Mouse (Mus musculus) liver, embryonic 12.5 days (tissue): ENCODE measurements at regions not wholly inside any gene's neighbourhood (a gene's known extent, or its start where the extent isn't known, plus 50 kb on each side); places are given as distances from the start of the nearest gene placed in this dataset.

Source experiments
- ATAC-seq: fragments of 200-750 bp; cut with Nextera tagmentation; 2 replicates; pipeline ENCODE4 v1.8.0; 2017; ENCODE audit warnings: moderate number of reproducible peaks, mild to moderate bottlenecking, moderate library complexity
- H3K27ac ChIP-seq: fragments of 300-500 bp; sonication (generic); 2 replicates; pipeline ENCODE4 v1.5.1; 2016; ENCODE audit warnings: mild to moderate bottlenecking
- H3K27me3 ChIP-seq: fragments of 300-500 bp; sonication (generic); replicated peaks from 2 replicates; pipeline ENCODE4 v1.6.1; 2016; ENCODE audit warnings: mild to moderate bottlenecking, moderate library complexity
- H3K36me3 ChIP-seq: fragments of 300-500 bp; sonication (generic); 2 replicates; pipeline ENCODE4 v1.6.1; 2016; ENCODE audit warnings: mild to moderate bottlenecking, moderate library complexity
- H3K4me1 ChIP-seq: fragments of 300-500 bp; sonication (generic); 2 replicates; pipeline ENCODE4 v1.6.1; 2016
- H3K4me2 ChIP-seq: fragments of 300-500 bp; sonication (generic); 2 replicates; pipeline ENCODE4 v1.6.1; 2016; ENCODE audit warnings: mild to moderate bottlenecking, moderate library complexity
- H3K4me3 ChIP-seq: fragments of 300-500 bp; sonication (generic); 2 replicates; pipeline ENCODE4 v1.5.1; 2016; ENCODE audit warnings: mild to moderate bottlenecking, moderate library complexity
- H3K9ac ChIP-seq: fragments of 300-500 bp; sonication (generic); 2 replicates; pipeline ENCODE4 v1.6.1; 2016; ENCODE audit warnings: mild to moderate bottlenecking, moderate library complexity
- H3K9me3 ChIP-seq: fragments of 300-500 bp; sonication (generic); replicated peaks from 2 replicates; pipeline ENCODE4 v1.6.1; 2016; ENCODE audit warnings: mild to moderate bottlenecking, moderate library complexity
- WGBS: fragments of 180-500 bp; shearing (Covaris S2); methylation state at CpG from one replicate; pipeline ENCODE4 v1.1.7; 2016; ENCODE audit not compliant: insufficient replicate concordance; 5-methylcytosine and 5-hydroxymethylcytosine counted together

DNA sequence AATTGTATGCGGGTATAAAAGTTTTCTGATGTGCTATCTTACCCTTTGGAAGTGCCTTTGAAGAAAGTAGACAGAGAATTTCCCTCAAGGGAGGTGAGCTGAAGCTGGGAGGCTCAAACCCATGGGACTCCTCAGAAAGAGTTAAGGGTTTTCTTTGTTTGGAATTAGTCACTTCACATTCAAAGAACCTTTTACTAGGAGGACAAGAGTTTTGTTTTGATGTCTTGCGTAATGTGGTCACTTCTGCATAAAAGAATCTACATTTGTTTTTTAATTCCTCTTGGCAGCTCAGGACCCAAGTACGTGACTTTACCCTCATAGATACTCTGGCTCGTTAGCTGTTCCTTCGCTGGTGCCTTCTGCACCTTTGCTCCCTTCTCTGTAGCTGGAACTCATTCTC, 511.1 kb upstream of the Sox9 start:
- H3K27me3 ChIP-seq = no peaks in the 10 kb centered on the region
- WGBS = 77% methylated on average over 5 of the region's 5 CpGs
- H3K36me3 ChIP-seq = no peaks in the 10 kb centered on the region
- H3K9me3 ChIP-seq = no peaks in the 10 kb centered on the region
- no peaks in the 10 kb centered on the region for H3K4me1 ChIP-seq
- no peak overlapping the region for H3K4me3 ChIP-seq
- no peak overlapping the region for H3K9ac ChIP-seq
- no peak overlapping the region for H3K27ac ChIP-seq
- no peak overlapping the region for H3K4me2 ChIP-seq
- no peak for ATAC-seq

DNA sequence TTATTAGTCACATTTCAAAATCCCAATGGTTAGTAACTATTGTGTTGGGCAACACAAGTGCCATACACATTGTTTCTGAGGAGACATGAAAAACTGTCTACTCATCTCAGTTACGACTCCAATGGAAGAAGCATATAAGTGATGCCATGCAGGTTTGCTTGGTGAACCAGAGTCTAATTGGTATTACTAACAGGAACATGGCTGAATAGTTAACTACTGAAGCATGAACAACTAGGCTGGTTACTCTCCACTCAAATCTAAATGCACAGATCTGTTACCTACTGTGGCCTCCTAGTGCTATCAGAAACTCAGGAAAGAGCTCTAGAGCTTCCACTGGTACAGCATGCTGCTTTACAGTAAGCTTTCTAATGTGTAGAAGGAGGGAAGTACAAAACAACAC, 503.5 kb upstream of the Sox9 start:
- Histone ChIP-seq H3K36me3 (no peaks in the 10 kb centered on the region), H3K27ac (no peak overlapping the region), H3K4me2 (no peak overlapping the region), H3K4me3 (no peak overlapping the region), H3K27me3 (no peaks in the 10 kb centered on the region), H3K4me1 (no peaks in the 10 kb centered on the region), H3K9ac (no peak overlapping the region), H3K9me3 (no peaks in the 10 kb centered on the region)
- ATAC-seq = no peak
- 70% methylated on average over 1 of the region's 1 CpGs for WGBS

DNA sequence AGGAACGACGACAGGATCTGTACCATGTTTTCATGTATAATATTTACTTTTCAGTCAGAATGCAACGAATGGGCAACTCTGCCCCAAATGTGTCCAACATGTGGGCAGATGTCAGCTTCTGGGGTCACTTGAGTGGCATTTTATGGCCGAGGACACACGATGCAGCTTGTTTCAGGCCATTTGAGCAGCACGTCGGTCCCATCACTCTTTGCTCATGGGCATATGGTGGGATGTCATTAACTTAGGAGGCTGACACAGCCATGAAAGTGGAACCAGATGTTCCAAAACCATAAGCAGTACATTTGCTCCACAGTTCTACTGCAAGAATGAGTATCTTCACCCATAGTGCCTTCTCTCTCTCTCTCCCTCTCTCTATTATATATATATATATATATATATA, 499.1 kb upstream of the Sox9 start:
- Histone ChIP-seq H3K4me1 (no peaks in the 10 kb centered on the region), H3K9me3 (no peaks in the 10 kb centered on the region), H3K36me3 (no peaks in the 10 kb centered on the region), H3K27ac (no peak overlapping the region), H3K27me3 (no peaks in the 10 kb centered on the region), H3K9ac (no peak overlapping the region), H3K4me3 (no peak overlapping the region), H3K4me2 (no peak overlapping the region)
- no peak for ATAC-seq
- 68% methylated on average over 7 of the region's 7 CpGs for WGBS

DNA sequence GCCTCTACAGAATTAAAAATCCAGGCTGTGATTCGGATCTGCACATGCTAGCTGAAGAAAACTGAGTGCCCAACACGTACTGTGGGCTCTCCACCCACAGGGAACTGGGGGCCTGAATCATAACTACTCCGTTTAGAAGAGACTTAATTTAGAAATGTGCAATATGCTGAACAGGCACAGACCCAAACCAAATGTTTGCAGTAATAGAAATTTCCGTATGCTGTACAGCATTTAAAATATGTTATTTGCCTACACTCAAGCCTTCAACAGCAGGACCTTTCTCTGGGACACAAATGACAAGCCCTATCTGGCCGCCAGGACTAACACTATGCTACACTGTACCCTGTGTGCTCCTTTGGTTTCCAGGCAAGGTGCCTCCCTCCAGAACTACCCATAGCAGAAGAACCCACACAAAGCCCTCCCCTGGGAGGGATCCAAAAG, 483.1 kb upstream of the Sox9 start:
- Histone ChIP-seq H3K4me2 (no peak overlapping the region), H3K36me3 (no peaks in the 10 kb centered on the region), H3K4me3 (no peak overlapping the region), H3K27me3 (no peaks in the 10 kb centered on the region), H3K9me3 (no peaks in the 10 kb centered on the region), H3K4me1 (no peaks in the 10 kb centered on the region), H3K27ac (no peak overlapping the region), H3K9ac (no peak overlapping the region)
- WGBS = 58% methylated on average over 5 of the region's 5 CpGs
- ATAC-seq = no peak

DNA sequence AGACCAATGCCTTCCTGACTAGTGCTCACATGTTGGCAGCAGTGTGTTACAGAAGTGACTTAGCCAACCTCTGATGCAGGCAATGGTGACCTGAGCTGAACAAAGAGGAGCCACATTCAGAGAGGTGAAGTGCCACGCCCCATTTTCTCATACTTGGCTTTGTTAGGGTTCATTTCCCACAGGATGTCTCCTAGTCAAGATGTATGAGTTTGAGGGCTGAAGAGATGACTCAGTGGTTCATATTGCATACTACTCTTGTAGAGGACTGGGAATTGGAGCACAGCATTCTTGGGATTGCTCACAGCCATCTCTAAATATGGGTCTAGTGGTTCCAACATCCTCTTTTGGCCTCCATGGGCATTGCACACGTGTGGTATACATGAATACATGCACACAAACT, 478.9 kb upstream of the Sox9 start:
- Histone ChIP-seq H3K27ac (no peak overlapping the region), H3K36me3 (no peaks in the 10 kb centered on the region), H3K27me3 (no peaks in the 10 kb centered on the region), H3K9ac (no peak overlapping the region), H3K4me3 (no peak overlapping the region), H3K4me2 (no peak overlapping the region), H3K4me1 (no peaks in the 10 kb centered on the region), H3K9me3 (no peaks in the 10 kb centered on the region)
- ATAC-seq = no peak
- 31% methylated on average over 2 of the region's 2 CpGs for WGBS

DNA sequence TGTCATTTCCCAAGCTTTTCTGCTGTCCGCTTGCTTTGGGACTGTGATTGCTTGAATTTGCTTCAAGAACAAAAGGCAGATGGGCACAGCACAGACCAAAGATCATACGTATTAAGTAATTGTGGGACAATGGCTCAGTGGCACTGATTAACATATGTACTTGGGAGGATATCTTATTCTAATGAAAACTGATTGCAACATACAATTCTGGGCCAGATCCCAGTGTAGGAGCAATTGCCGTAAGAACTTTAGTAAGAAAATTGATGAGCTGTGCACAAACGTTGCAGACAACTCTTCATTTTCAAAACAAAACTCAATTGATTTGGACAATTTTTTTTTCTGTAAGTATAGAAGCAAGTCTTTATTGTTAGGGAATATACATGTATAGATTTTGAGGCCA, 456.2 kb upstream of the Sox9 start:
- no peaks in the 10 kb centered on the region for H3K27me3 ChIP-seq
- 75% methylated on average over 4 of the region's 4 CpGs for WGBS
- ATAC-seq = no peak

DNA sequence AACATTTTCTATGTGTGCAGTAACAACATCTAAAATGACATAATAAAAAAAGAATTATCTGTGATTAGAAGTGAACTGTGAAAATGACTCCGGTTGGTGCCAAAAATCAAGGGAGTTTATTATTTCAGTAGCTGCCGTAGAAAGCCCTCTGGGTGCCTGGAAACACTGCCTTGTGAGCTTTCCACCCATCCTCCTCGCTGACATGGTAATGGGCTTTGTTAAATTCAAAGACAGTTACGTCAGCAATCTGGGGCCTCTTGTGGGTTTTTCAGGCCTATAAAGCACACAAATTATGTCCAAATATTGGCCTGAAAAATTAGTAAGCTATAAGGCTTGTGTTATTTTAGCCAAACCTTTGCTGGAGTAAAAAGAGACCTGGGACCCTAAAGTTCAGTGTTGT, 454.4 kb upstream of the Sox9 start:
- H3K27me3 ChIP-seq = no peaks in the 10 kb centered on the region
- no peaks in the 10 kb centered on the region for H3K9me3 ChIP-seq
- no peak overlapping the region for H3K27ac ChIP-seq
- H3K4me2 ChIP-seq = no peak overlapping the region
- WGBS = 76% methylated on average over 4 of the region's 4 CpGs
- ATAC-seq = no peak
- no peaks in the 10 kb centered on the region for H3K36me3 ChIP-seq
- no peak overlapping the region for H3K9ac ChIP-seq
- H3K4me3 ChIP-seq = no peak overlapping the region
- H3K4me1 ChIP-seq = no peaks in the 10 kb centered on the region

More for the DNA sequence above, 456.2 kb upstream of the Sox9 start:
- Histone ChIP-seq H3K9me3 (no peaks in the 10 kb centered on the region), H3K9ac (no peak overlapping the region), H3K4me2 (no peak overlapping the region), H3K4me1 (no peaks in the 10 kb centered on the region), H3K4me3 (no peak overlapping the region), H3K36me3 (no peaks in the 10 kb centered on the region), H3K27ac (no peak overlapping the region)

DNA sequence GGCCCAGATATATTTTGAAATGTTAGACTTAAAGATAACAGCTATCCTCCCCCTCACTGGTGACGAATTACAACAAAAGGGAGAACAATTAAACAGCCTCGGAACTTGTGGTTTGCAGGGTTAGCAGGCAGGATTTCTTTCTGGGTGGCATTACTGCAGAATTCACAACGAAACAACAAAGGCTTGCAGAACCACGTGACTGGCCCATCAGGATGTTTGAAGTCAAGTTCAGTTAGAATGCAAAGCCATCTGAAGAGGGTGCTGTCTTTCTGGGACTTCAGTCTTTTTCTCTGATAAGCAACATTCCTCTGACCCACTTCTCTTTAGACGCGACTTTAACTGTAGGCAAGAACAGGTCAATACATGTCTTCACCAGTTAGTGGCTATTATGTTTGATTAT, 436.9 kb upstream of the Sox9 start:
- no peaks in the 10 kb centered on the region for H3K4me1 ChIP-seq
- no peaks in the 10 kb centered on the region for H3K9me3 ChIP-seq
- no peaks in the 10 kb centered on the region for H3K27me3 ChIP-seq
- H3K4me2 ChIP-seq = no peak overlapping the region
- no peak overlapping the region for H3K27ac ChIP-seq
- 27% methylated on average over 6 of the region's 6 CpGs for WGBS
- ATAC-seq = no peak
- H3K36me3 ChIP-seq = no peaks in the 10 kb centered on the region
- no peak overlapping the region for H3K9ac ChIP-seq
- no peak overlapping the region for H3K4me3 ChIP-seq

DNA sequence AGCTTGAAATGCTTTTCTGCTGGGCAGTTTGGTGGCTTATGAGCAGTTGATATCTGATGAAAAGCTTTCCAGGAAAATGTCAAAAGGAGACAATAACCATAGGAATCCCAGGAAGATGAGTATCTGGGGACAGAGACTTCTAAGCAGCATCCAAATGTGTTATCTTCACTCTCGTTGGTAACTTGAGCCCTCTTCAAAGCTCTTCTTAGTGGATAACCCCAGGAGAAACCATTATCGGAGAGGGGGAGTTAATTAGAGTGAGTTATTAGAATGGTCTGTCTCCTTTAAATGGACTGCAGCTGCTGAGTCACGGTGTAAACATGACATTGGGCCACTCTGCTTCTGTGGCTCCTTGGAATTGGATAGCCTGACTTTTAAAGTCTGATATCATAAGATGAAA, 436.4 kb upstream of the Sox9 start:
- Histone ChIP-seq H3K9me3 (no peaks in the 10 kb centered on the region), H3K9ac (no peak overlapping the region), H3K27ac (no peak overlapping the region), H3K4me2 (no peak overlapping the region), H3K4me1 (no peaks in the 10 kb centered on the region), H3K27me3 (no peaks in the 10 kb centered on the region), H3K4me3 (no peak overlapping the region), H3K36me3 (no peaks in the 10 kb centered on the region)
- ATAC-seq = no peak
- WGBS = 54% methylated on average over 3 of the region's 3 CpGs

DNA sequence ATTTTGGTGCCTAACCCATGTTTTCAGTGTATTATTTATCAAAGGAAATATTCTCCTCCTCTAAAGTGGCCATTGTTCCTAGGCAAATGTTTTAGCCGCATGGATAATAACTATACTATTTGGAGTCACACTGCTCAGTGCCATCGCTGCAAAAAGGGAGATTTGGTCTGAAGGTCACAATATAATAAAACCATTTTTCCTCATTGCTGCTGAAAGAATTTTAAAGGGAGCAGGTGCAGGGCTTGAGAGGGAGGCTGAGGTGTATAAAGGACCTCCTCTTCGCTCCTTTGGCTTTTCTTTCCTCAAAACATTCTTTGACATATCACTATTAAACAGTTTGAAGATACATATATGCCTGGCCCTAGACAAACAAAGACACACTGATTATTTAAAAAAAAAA, 435.9 kb upstream of the Sox9 start:
- Histone ChIP-seq H3K9ac (no peak overlapping the region), H3K4me2 (no peak overlapping the region), H3K4me3 (no peak overlapping the region), H3K27me3 (no peaks in the 10 kb centered on the region), H3K36me3 (no peaks in the 10 kb centered on the region), H3K27ac (no peak overlapping the region), H3K4me1 (no peaks in the 10 kb centered on the region), H3K9me3 (no peaks in the 10 kb centered on the region)
- no peak for ATAC-seq
- WGBS = 73% methylated on average over 3 of the region's 3 CpGs

DNA sequence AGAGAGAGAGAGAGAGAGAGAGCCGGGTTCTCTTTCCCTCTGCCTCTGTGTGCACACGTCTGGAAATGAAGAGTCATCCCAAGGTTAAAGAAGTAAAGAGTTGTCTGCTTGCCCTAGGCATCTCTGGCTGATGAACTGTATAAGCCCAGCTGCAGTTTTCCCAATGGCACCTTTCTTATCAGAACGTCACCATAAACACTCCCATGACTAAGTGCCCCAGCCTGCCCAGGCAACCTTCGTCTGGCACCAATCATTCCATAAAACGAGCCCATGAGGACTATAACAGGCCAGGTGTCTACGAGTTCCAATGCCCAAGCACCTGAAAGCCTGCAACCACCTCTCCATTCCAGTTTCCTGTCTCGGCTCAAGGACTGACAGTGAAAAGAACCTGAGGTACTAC, 435.5 kb upstream of the Sox9 start:
- Histone ChIP-seq H3K36me3 (no peaks in the 10 kb centered on the region), H3K4me1 (no peaks in the 10 kb centered on the region), H3K9ac (no peak overlapping the region), H3K4me3 (no peak overlapping the region), H3K27ac (no peak overlapping the region), H3K4me2 (no peak overlapping the region), H3K27me3 (no peaks in the 10 kb centered on the region), H3K9me3 (no peaks in the 10 kb centered on the region)
- 64% methylated on average over 7 of the region's 7 CpGs for WGBS
- ATAC-seq = no peak

DNA sequence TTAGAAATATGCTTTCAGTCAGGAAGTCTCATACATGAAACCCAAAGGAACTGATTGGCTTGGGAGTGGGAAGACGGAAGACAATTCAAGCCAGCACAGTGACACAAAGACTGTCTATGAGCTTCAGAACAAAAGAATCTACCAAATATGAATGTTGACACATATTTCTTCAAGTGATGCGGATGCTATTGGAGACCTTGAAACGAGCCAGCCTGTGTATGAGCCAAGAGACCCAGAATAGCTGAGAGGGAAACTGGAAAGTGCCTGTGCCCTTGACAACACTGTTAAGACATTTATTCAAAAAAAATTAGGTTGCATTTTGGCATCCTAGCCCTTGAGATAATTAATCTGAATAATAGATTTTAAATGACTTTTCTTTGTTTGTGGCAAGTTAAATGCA, 426.7 kb upstream of the Sox9 start:
- H3K27me3 ChIP-seq = no peaks in the 10 kb centered on the region
- no peak overlapping the region for H3K4me2 ChIP-seq
- H3K4me1 ChIP-seq = no peaks in the 10 kb centered on the region
- H3K27ac ChIP-seq = no peak overlapping the region
- no peak overlapping the region for H3K9ac ChIP-seq
- H3K4me3 ChIP-seq = no peak overlapping the region
- H3K36me3 ChIP-seq = no peaks in the 10 kb centered on the region
- 59% methylated on average over 3 of the region's 3 CpGs for WGBS
- H3K9me3 ChIP-seq = no peaks in the 10 kb centered on the region
- no peak for ATAC-seq

DNA sequence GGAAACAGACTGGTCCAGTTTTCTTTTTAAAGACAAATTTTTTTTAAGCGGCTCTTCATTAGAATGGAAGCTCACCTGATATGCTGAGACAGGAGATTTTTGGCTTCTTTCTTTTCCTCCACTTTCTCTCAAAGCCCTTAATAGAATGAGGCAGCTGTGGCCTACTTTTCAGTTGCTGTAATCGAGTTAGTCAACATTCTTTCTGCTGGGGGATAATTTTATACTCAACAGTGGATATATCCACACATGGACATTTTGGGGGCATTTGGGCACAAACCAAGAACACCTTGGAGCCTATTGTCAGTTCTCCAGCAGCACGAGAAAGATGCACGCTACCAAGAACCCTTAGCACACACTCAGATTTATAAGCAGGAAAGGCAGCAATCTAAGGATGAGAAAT, 415.3 kb upstream of the Sox9 start:
- 58% methylated on average over 4 of the region's 4 CpGs for WGBS
- no peak overlapping the region for H3K4me2 ChIP-seq
- H3K27ac ChIP-seq = no peak overlapping the region
- no peaks in the 10 kb centered on the region for H3K4me1 ChIP-seq
- no peaks in the 10 kb centered on the region for H3K27me3 ChIP-seq
- H3K36me3 ChIP-seq = no peaks in the 10 kb centered on the region
- no peak overlapping the region for H3K9ac ChIP-seq
- H3K9me3 ChIP-seq = no peaks in the 10 kb centered on the region
- H3K4me3 ChIP-seq = no peak overlapping the region
- no peak for ATAC-seq
